Mouse (Mus musculus) forebrain, embryonic 13.5 days (tissue): ENCODE data around the gene Ctss. TPM values are rescaled to one million over a fixed set of nuclear protein-coding genes. Genes with fewer than 3 reads are reported as not detected.

ENCODE experiments used
- ATAC-seq: fragments of 200-750 bp; cut with Nextera tagmentation; 2 replicates; pipeline ENCODE4 v1.8.0; 2017
- H3K27ac ChIP-seq: fragments of 300-500 bp; sonication (generic); 2 replicates; pipeline ENCODE4 v1.5.1; 2015; ENCODE audit warnings: inconsistent platforms, mild to moderate bottlenecking, moderate library complexity
- H3K27me3 ChIP-seq: fragments of 300-500 bp; sonication (generic); 2 replicates; pipeline ENCODE4 v1.6.1; 2015; ENCODE audit warnings: mild to moderate bottlenecking, inconsistent platforms
- H3K36me3 ChIP-seq: fragments of 300-500 bp; sonication (generic); 2 replicates; pipeline ENCODE4 v1.6.1; 2015; ENCODE audit warnings: mild to moderate bottlenecking, inconsistent platforms; ENCODE audit not compliant: poor library complexity, severe bottlenecking
- H3K4me1 ChIP-seq: fragments of 300-500 bp; sonication (generic); 2 replicates; pipeline ENCODE4 v1.6.1; 2015; ENCODE audit warnings: inconsistent platforms
- H3K4me2 ChIP-seq: fragments of 300-500 bp; sonication (generic); 2 replicates; pipeline ENCODE4 v1.6.1; 2015; ENCODE audit warnings: inconsistent platforms, mild to moderate bottlenecking, moderate library complexity
- H3K4me3 ChIP-seq: fragments of 300-500 bp; sonication (generic); 2 replicates; pipeline ENCODE4 v1.5.1; 2015; ENCODE audit warnings: mild to moderate bottlenecking, inconsistent platforms
- H3K9ac ChIP-seq: fragments of 300-500 bp; sonication (generic); 2 replicates; pipeline ENCODE4 v1.6.1; 2015; ENCODE audit warnings: mild to moderate bottlenecking, inconsistent platforms
- H3K9me3 ChIP-seq: fragments of 300-500 bp; sonication (generic); replicated peaks from 2 replicates; pipeline ENCODE4 v1.6.1; 2016; ENCODE audit warnings: inconsistent platforms
- WGBS: fragments of 180-500 bp; shearing (Covaris S2); methylation state at CpG from one replicate; pipeline ENCODE4 v1.1.7; 2015; 5-methylcytosine and 5-hydroxymethylcytosine counted together
- polyA plus RNA-seq: library from polyadenylated mRNA; unstranded; fragments of >200 nt; fragmentation: Nextera tagmentation; extraction: Ambion mirVana; gene quantifications from 2 replicates; pipeline ENCODE4 v1.2.1, GENCODE M21; 2015

Gene Ctss
- polyA plus RNA-seq, 1 experiment from 2014 or later: 7.6 TPM

GRCm38 (mm10) chr3:95588604-95589086, 62.1 kb downstream of the Ctss start, which contains the start of gene Golph3l:
Golph3l (plus strand) TSS chr3:95588934.
- Histone ChIP-seq H3K27ac (peak within 1 kb of the TSS; percentile 62; the same call in 1 of the 2 replicates), H3K4me2 (peak within 1 kb of the TSS; percentile 68), H3K9me3 (no peaks in the 10 kb centered on the region), H3K4me1 (peaks cover 12% of the 10 kb centered on the region), H3K36me3 (peaks cover 20% of the 10 kb centered on the region), H3K27me3 (no peaks in the 10 kb centered on the region), H3K4me3 (peak within 1 kb of the TSS; percentile 81), H3K9ac (peak within 1 kb of the TSS; percentile 74)
- peak; percentile 100 for ATAC-seq
- WGBS: under 1% methylated on average over 12 of the region's 12 CpGs

GRCm38 (mm10) chr3:95598734-95599133, 72.1 kb downstream of the Ctss start:
- no peak overlapping the region for H3K4me2 ChIP-seq
- H3K4me3 ChIP-seq: no peak overlapping the region
- ATAC-seq: no peak
- H3K9me3 ChIP-seq: no peaks in the 10 kb centered on the region
- H3K27ac ChIP-seq: no peak overlapping the region
- no peak overlapping the region for H3K9ac ChIP-seq
- H3K27me3 ChIP-seq: no peaks in the 10 kb centered on the region
- H3K36me3 ChIP-seq: peaks cover 26% of the 10 kb centered on the region
- H3K4me1 ChIP-seq: no peaks in the 10 kb centered on the region

- H3K27ac ChIP-seq: no peak overlapping the region
- H3K27me3 ChIP-seq: no peaks in the 10 kb centered on the region
- H3K4me3 ChIP-seq: no peak overlapping the region
- H3K36me3 ChIP-seq: 0 out of 2 replicates have a peak, but pooled peaks cover 3% of the 10 kb centered on the region
- ATAC-seq: no peak
- no peak overlapping the region for H3K9ac ChIP-seq
- no peak overlapping the region for H3K4me2 ChIP-seq
- no peaks in the 10 kb centered on the region for H3K4me1 ChIP-seq
- no peaks in the 10 kb centered on the region for H3K9me3 ChIP-seq
- 95% methylated on average over 3 of the region's 3 CpGs for WGBS
Observed at GRCm38 (mm10) chr3:95601287-95601686, 74.7 kb downstream of the Ctss start.

Other genes starting within 250 kb of the Ctss start
- gene Mindy1, start 245.4 kb upstream of the Ctss start, polyA plus RNA-seq: 39.6 and 40.0 TPM in 2 replicates
- 28.4 and 32.7 TPM in 2 replicates for gene Prune1, start 244.7 kb upstream of the Ctss start, polyA plus RNA-seq
- gene Anxa9, start 219.6 kb upstream of the Ctss start, polyA plus RNA-seq: 0.52 and 1.1 TPM in 2 replicates
- 98.4 and 103 TPM in 2 replicates for gene Cers2, start 212.0 kb upstream of the Ctss start, polyA plus RNA-seq
- 45.4 and 51.8 TPM in 2 replicates for gene Setdb1, start 169.6 kb upstream of the Ctss start, polyA plus RNA-seq
- gene 4930558C23Rik, start 123.9 kb upstream of the Ctss start, polyA plus RNA-seq: not detected in 2 replicates
- 24.8 and 28.1 TPM in 2 replicates for gene Arnt, start 92.4 kb upstream of the Ctss start, polyA plus RNA-seq
- 3.2 and 4.3 TPM in 2 replicates for gene Ctsk, start 27.5 kb upstream of the Ctss start, polyA plus RNA-seq
- not detected in 2 replicates for gene Hormad1, start 32.9 kb downstream of the Ctss start, polyA plus RNA-seq
- 35.6 and 36.6 TPM in 2 replicates for gene Golph3l, start 62.1 kb downstream of the Ctss start, polyA plus RNA-seq
- gene Ensa, start 98.2 kb downstream of the Ctss start, polyA plus RNA-seq: 98.1 and 108 TPM in 2 replicates
- gene Mcl1, start 132.0 kb downstream of the Ctss start, polyA plus RNA-seq: 40.3 and 44.0 TPM in 2 replicates
- gene Adamtsl4, start 161.1 kb downstream of the Ctss start, polyA plus RNA-seq: 0.53 and 0.80 TPM in 2 replicates
- gene Ecm1, start 212.8 kb downstream of the Ctss start, polyA plus RNA-seq: 9.5 and 12.2 TPM in 2 replicates
- gene Tars2, start 233.4 kb downstream of the Ctss start, polyA plus RNA-seq: 42.8 and 50.9 TPM in 2 replicates